Mouse (Mus musculus): ENCODE data around the gene Galnt7.

Gene Galnt7

DNA sequence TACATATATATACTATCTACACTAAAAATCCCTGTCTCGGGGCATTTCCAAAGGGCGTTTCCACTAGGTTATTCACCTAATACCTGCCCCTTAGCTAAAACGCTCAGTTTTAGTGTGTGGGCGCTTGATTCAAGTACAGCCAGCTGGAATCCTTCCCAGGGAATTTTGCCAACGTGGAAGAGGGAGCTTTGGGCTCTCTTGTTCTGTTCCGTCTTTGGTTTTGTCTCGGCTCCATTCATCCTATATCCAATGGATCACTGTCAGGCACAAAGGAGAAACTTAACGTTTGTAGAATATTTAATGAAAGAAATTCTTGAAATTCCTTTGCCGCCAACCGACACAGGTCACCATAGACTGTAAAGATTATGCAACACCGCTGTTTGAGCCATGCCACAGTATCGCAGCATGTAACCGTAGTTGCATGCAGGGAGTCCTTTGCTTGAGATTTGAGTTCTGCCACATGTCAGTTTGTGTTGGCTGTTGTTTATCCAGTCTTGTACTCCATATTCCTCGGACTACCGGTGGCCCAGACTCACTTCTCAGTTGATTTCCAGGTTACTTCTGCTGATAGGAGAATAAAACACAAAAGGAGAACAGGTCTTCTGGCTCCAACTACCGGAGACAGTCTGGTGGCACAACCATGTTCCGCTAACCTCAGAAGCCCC, 153.9 kb downstream of the Galnt7 start:
- no peak for DNase-seq (ENCODE audit: low spot score)

DNA sequence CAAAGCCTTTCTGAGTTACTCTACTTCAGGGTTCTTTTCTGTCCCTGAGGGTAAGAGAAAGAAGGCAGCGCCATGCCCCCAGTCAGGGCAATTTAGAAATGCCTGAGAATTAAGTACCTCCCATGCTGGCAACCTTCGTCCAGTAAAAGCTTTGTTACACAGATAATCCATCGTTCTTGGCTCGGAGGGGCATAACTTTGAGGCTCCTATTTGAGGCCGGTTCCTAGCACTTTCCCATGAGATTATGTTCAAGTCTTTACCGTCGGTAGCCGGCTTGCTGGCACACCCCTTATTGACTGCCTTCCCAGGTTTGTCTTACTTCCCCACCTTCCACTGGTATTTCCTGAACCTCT, 154.4 kb downstream of the Galnt7 start:
- DNase-seq (ENCODE audit: low spot score) = no peak

DNA sequence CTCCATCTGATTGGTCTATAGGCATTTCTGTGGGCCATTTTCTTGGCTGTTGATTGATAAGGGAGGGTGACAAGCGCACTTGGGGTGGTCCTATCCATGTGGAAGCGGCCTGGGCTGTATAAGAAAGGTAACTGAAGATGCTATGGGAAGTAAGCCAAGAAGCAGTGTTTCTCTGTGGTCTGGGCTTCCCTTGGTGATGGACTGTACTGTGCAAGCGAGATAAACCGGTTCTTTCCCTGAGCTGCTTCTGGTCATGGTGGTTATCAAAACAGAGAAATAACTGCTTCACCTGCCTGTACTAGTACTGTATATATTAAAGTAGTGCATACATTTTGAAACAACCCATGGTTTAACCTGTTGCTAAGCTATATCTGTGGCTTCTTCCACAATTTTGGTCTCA, 161.0 kb downstream of the Galnt7 start:
- no peak for DNase-seq (ENCODE audit: low spot score)

DNA sequence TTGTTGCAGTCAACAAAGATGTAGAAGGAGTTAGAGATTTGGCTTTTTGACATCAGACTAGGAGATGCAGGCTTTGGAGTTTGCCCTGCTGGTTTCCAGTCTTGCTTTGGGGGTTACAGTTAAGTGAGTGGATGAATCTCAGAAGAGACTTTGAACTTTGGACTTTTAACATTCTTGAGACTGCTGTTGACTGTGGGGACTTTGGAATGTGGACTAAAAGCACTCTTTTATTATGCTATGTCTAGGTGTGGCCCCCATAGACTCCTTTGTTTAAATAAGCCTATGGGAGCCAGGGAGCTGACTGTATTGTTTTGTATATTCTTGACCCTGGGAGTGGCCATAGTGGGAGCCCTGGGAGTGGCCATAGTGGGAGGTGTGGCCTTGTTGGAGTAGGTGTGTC, 162.9 kb downstream of the Galnt7 start:
- peak; percentile 17 for DNase-seq (ENCODE audit: low spot score)

DNA sequence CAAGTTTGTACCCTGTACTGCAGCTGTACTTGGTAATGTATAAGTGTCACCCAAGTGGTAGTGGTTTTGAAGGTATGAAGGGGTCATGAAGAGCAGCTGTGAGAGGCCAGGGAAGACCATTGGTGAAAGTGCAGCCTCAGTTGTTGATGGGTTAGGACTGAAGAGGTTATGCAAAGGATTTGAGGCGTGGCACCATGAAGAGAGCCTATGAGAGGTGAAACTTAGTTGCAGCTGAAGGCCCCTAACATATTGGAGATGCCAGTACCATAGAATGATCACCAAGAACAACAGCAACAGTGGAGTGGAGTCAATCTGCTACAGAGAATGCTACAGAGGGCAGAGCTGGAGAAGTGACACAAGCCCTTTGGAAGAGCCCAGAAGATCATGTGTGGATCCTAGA, 163.5 kb downstream of the Galnt7 start:
- no peak for DNase-seq (ENCODE audit: low spot score)

DNA sequence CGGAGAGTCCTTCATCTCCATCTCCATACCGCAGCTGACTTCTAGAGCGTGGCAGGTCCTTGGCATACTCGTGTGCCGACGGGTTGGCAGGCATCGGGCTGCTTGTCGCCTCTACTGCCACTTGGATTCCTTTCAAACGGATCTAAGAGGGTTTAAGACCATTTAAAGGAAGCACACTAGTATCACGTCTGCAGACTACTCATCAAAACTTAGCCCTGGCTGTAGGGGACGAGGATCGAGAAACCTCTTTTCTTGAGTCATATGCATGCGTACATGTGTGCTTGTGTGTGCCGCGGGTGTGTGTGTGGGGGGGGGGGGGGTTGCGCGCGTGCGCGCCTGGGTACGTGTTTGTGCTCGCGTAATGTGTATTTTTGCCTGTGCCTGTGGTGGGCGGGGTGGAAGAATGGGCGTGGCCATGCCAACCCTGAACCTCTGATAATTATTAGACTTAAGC, 164.5 kb downstream of the Galnt7 start:
- DNase-seq (ENCODE audit: low spot score) = peak; percentile 72

DNA sequence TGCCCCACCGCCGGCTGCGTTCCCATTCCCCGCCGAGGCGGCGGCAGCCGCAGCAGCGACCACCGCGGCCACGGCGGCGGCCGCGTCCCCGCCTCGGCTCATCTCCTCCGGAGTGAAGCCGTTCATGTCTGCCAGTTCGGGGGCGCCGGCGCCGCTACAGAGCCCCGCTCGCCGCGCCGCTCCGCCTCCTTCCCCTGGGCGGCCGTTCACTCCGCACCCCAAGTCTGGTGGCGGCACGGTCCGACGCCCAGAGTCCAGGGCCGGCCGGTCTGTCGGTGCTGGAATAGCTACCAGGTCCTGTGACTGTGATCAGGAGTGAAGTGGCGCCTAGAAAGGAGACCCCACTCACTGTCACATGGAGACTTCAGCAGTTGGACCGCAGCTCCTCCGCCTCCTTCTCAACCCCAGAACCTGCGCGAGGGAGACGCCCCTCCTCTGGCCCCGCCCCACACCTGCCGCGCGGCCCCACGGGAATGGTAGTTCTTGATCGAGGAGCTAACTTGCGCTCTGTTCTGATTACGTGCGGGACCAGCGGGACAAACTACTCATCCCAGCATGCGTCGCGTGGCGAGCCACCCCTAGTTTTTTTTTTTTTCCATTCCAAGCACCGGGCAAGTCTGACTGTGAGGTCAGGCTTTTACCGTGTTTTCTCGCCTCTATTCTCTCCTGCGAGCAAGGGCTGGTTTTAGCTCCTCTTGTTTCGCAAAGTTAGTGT, 165.2 kb downstream of the Galnt7 start, which contains the start of gene Sap30:
TSS of gene Sap30 (minus strand) at position 420 of the 715 bp plus-strand sequence.
- DNase-seq (ENCODE audit: low spot score) = peak; percentile 98

DNA sequence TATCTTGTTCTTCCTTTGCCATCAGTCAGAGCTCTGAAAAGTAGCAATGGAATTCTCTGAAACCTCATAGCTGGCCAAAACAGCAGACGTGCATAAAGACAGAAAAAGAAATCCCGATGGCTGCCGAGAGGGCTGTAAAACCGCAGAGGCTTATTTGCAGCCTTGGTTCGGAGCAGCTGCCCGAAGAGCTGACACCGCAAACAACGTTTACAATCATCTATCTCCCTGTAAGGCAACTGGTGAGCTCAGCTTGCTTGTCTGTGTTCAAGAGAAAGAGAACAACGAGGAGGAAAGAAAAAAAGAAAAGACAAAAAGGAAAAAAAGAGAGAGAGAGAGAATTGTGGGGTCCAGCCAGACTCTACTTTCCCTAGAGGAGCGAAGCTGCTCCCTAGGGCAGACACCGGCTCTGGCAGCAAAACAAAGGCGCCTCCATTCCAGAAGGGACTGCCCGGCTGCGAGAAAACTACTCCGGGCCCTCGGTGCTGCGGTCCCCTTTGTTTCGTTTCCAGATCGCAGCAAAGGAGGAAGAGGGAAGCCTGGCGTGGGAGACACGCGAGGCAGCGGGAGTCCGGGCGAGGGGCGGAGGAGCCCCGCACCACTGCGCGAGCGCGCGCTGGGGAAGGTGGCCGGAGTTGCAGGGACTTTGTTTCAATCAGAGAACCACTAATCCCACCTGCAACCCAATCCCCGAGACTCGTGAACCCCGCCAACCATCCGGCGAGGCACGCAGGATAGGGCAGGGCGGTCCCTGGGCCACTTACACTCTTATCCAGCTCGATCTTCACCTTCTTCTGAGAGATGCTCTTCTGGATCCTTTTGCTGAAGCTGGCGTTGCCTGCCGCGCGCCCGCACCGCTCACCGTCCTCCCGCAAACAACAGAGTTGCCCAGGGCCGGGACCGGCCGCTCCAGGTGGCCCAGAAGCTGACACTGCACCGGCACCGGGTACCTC, 166.1 kb downstream of the Galnt7 start:
- peak; percentile 50 for DNase-seq (ENCODE audit: low spot score)

DNA sequence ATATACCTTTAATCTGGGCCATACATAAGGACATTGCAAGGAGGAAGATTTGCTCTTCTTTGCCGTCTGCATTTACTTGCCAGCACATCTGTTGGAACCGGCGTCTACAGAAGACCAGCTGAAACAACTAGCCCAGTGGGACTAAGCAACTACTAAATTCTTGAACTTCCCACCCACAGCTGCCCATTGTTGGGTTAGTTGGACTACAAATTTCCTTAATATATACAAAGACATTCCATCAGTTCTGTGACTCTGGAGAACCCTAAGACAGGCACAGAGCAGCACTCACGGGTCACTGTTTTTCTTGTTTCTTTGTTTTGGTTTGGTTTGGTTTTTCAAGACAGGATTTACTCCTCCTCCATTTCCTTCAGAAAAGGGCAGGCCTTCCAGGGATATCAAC, 172.2 kb downstream of the Galnt7 start:
- no peak for DNase-seq (ENCODE audit: low spot score)

DNA sequence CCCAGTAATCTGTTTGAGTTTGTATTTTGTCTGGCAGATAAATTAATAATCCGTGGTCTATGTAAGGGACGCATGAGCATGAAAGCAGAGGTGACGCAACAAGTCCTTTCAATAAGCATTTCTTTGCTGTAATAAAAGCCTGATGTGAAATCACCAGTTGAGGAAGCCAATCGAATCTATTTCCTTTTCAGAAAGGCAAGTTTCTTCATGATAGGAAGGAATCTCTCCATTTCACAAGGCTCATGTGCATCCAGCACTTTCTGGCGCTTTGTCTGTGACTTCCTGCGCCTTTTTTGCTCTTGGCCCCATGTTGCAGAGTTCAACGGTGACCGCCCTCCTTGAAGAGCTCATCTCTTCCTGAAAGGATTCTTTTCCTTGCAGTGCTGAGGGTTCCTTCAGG, 173.1 kb downstream of the Galnt7 start:
- no peak for DNase-seq (ENCODE audit: low spot score)

DNA sequence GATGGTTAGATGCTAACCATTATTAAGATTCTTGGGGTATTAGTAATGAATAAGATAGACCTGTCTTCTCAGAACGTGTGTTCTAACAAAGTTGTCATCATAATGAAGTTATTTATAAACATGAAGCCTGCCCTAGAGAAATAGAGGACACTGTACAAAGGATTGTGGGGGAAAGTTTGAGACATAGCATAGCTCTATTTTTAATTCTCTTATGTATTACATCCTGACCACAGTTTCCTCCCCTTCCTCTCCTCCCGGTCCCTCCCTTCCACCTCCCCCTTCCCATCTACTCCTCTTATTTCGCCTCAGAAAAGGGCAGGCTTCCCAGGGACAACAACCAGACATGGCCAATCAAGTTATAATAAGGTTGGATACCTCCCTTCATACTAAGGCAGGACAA, 174.4 kb downstream of the Galnt7 start:
- no peak for DNase-seq (ENCODE audit: low spot score)
